Mouse (Mus musculus) kidney, embryonic 14.5 days (tissue): Measurements from ENCODE around the gene Rbm43. TPM values are rescaled to one million over a fixed set of nuclear protein-coding genes. Genes with fewer than 3 reads are reported as not detected.

Experiments
- ATAC-seq: fragments of 200-750 bp; cut with Nextera tagmentation; 2 replicates; pipeline ENCODE4 v1.8.0; 2017; ENCODE audit warnings: moderate number of reproducible peaks, mild to moderate bottlenecking, moderate TSS enrichment, moderate library complexity; ENCODE audit not compliant: low FRiP score, low TSS enrichment
- H3K27ac ChIP-seq: fragments of 300-500 bp; sonication (generic); 2 replicates; pipeline ENCODE4 v1.5.1; 2014; ENCODE audit warnings: low read depth, mild to moderate bottlenecking, low read length, moderate library complexity, mixed read lengths
- H3K27me3 ChIP-seq: fragments of 300-500 bp; sonication (generic); 2 replicates; pipeline ENCODE4 v1.6.1; 2014; ENCODE audit warnings: mild to moderate bottlenecking, low read length; ENCODE audit not compliant: control insufficient read depth, insufficient read depth
- H3K36me3 ChIP-seq: fragments of 300-500 bp; sonication (generic); 2 replicates; pipeline ENCODE4 v1.6.1; 2014; ENCODE audit warnings: low read length, mixed read lengths; ENCODE audit not compliant: control insufficient read depth, insufficient read depth
- H3K4me1 ChIP-seq: fragments of 300-500 bp; sonication (generic); 2 replicates; pipeline ENCODE4 v1.6.1; 2014; ENCODE audit warnings: low read length, mixed read lengths; ENCODE audit not compliant: control insufficient read depth, insufficient read depth
- H3K4me2 ChIP-seq: fragments of 300-500 bp; sonication (generic); replicated peaks from 2 replicates; pipeline ENCODE4 v1.6.1; 2014; ENCODE audit warnings: low read depth, mild to moderate bottlenecking, low read length
- H3K4me3 ChIP-seq: fragments of 300-500 bp; sonication (generic); 2 replicates; pipeline ENCODE4 v1.5.1; 2014; ENCODE audit warnings: mild to moderate bottlenecking, low read length
- H3K9ac ChIP-seq: fragments of 300-500 bp; sonication (generic); 2 replicates; pipeline ENCODE4 v1.6.1; 2014; ENCODE audit warnings: low read depth, mild to moderate bottlenecking, low read length, moderate library complexity
- H3K9me3 ChIP-seq: fragments of 300-500 bp; sonication (generic); 2 replicates; pipeline ENCODE4 v1.6.1; 2016; ENCODE audit warnings: low read length; ENCODE audit not compliant: control insufficient read depth
- WGBS: fragments of 180-500 bp; shearing (Covaris S2); extraction: QIAGEN DNeasy Blood & Tissue Kit; methylation state at CpG from one replicate; pipeline ENCODE4 v1.1.7; 2014; 5-methylcytosine and 5-hydroxymethylcytosine counted together
- polyA plus RNA-seq: library from polyadenylated mRNA; unstranded; fragments of >200 nt; fragmentation: Nextera tagmentation; extraction: Ambion mirVana; gene quantifications from 2 replicates; pipeline ENCODE4 v1.2.1, GENCODE M21; 2014

Gene Rbm43
- polyA plus RNA-seq, 1 experiment from 2014 or later = 12.9 TPM

DNA sequence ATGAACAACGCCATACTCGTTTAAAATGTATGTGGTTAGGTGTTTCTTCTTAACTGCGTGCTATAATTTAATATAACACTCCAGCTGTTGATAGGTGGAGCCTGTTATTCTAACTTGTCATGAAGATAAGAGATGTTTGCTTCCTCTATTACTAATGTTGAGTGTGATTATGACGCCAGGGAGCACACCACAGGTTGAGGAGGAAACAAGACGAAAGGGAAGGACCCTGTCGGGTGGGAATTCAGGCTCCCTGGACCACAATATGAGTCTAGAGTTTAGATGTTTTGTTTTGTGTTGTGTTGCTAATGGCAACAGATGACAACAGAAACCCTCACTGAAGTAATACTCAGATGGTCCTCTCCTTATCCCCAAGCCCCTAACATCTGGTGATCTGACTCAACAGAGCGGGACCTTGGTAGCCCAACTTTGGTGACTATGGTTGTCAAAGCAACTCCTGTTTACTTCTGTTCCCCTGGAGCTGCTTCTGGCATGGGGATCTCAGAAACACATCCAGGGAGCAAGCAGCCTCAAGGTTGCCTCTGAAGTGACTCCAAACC, 18.8 kb upstream of the Rbm43 start:
- no peaks in the 10 kb centered on the region for H3K9me3 ChIP-seq
- no peaks in the 10 kb centered on the region for H3K27me3 ChIP-seq
- H3K27ac ChIP-seq = no peak overlapping the region
- no peaks in the 10 kb centered on the region for H3K36me3 ChIP-seq
- no peak for ATAC-seq
- H3K4me3 ChIP-seq = no peak overlapping the region
- H3K4me1 ChIP-seq = no peaks in the 10 kb centered on the region
- no peak overlapping the region for H3K4me2 ChIP-seq
- no peak overlapping the region for H3K9ac ChIP-seq
- 84% methylated on average over 7 of the region's 7 CpGs for WGBS

DNA sequence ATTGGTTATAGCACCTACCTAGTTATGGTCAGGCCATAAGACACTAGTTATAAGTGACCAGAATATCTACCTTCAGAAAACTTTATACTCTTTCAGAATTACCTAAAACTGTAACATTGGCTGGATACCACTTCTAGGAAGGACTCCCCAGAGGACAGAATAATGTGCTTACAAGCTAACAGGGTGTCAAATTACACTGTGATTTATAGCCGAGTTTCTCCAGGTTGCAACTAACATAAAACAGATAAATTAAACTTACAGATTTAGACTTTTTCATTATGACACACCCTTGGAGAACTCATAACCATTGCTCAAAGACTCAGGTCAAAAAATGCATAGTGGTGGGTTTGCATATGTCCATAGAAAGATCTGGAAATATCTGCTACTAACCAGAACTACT, 15.9 kb upstream of the Rbm43 start:
- ATAC-seq = no peak
- 40% methylated on average over 1 of the region's 1 CpGs for WGBS
- no peaks in the 10 kb centered on the region for H3K27me3 ChIP-seq

DNA sequence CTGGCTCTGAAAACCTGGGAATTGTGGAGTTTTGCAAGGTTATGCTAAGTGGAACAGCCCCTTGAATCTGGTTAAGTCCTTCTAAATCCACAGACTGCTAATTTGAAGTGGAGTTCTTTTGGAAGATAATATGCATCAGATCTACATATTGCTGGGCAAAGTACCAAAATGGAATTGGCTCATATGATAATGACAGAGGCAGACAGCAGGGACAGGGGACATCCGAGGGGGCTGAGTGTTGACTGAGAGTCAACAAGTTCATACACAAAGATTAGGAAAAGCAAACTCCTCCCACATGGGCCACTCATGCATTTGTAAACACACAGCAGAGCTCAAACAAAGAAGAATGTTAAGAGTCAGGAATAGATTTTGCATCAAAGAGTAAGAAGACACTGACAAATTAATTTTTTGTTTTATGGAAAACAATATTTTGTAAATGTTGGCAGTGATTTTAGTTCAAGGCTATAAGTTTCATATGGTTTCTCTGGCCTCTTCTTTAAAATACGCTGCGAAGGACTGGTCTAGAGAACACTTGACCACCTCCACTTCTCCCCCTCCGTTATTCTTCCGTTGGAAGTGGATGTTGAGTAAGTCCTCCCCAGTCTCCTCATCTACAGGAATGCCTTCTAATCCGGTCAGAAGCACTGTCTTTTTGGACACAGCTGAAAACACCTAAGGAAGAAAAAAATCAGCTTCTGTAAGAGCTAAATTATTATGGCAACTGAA, 13.3 kb upstream of the Rbm43 start:
- H3K4me3 ChIP-seq = no peak overlapping the region
- H3K9me3 ChIP-seq = no peaks in the 10 kb centered on the region
- no peaks in the 10 kb centered on the region for H3K27me3 ChIP-seq
- H3K4me1 ChIP-seq = no peaks in the 10 kb centered on the region
- H3K9ac ChIP-seq = no peak overlapping the region
- no peaks in the 10 kb centered on the region for H3K36me3 ChIP-seq
- no peak overlapping the region for H3K4me2 ChIP-seq
- H3K27ac ChIP-seq = no peak overlapping the region
- 86% methylated on average over 6 of the region's 6 CpGs for WGBS
- ATAC-seq = no peak

More for the DNA sequence above, 15.9 kb upstream of the Rbm43 start:
- Histone ChIP-seq H3K27ac (no peak overlapping the region), H3K4me1 (no peaks in the 10 kb centered on the region), H3K4me2 (no peak overlapping the region), H3K36me3 (no peaks in the 10 kb centered on the region), H3K9me3 (no peaks in the 10 kb centered on the region), H3K4me3 (no peak overlapping the region), H3K9ac (no peak overlapping the region)

DNA sequence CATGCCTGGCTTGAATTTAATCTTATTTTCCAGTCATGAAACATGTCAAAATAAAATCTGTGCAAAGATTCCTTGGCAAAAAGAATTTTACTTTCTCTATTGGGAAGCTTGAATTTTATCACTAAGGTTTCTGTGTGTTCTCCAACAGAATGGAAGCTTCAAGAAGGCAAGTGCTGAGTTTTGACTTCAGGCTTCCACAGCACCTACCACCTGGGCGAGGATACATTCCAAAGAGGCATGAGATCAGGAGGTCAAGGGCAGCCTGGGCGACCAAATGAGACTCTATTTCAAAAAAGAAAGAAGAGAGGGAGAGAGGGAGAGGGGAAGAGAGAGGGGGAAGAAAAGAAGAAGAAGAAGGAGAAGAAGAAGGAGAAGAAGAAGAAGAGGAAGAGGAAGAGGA, 10.8 kb upstream of the Rbm43 start:
- ATAC-seq = no peak
- WGBS = 58% methylated on average over 2 of the region's 2 CpGs
- Histone ChIP-seq H3K9me3 (no peaks in the 10 kb centered on the region), H3K4me2 (no peak overlapping the region), H3K36me3 (no peaks in the 10 kb centered on the region), H3K9ac (no peak overlapping the region), H3K27me3 (no peaks in the 10 kb centered on the region), H3K4me1 (no peaks in the 10 kb centered on the region), H3K4me3 (no peak overlapping the region), H3K27ac (no peak overlapping the region)

DNA sequence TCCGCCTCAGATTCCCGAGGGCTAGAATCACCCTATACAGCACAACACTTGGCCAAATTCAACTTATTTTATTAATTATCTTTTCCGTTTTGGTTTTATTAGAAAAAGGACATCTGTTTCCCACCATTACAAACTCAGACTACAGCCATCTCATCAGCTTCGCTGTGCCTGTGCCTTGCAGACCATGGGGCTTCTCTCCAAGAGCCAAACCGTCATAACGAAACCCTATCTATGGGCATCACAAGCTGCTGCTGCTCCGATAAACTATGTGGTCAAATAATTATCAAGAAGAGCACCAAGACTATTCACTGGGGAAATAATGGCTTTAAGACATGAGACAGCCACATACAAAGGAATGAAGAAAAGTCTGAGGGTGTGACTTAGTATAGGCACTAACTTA, 6.9 kb upstream of the Rbm43 start:
- H3K9ac ChIP-seq = no peak overlapping the region
- no peaks in the 10 kb centered on the region for H3K9me3 ChIP-seq
- no peak for ATAC-seq
- WGBS = 94% methylated on average over 7 of the region's 7 CpGs
- no peak overlapping the region for H3K4me3 ChIP-seq
- no peak overlapping the region for H3K4me2 ChIP-seq
- no peak overlapping the region for H3K27ac ChIP-seq
- H3K27me3 ChIP-seq = no peaks in the 10 kb centered on the region
- no peaks in the 10 kb centered on the region for H3K4me1 ChIP-seq
- no peaks in the 10 kb centered on the region for H3K36me3 ChIP-seq

DNA sequence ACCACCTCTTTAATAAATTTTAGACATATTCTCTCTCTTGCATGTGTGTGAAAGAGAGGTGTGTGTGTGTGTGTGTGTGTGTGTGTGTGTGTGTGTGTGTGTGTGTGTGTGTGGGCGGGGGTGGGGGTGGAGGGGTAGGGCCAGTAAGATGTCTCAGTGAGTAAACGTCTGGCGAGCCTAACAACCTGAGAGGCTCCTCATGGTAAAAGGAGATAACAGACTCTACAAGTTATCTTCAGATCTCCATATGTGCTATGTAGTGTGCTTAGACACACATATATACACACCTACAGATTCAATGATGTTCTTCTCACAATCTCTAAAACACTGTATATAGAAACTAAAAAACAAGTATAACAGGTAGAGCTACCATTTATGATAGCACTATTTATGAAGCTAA, 3.8 kb upstream of the Rbm43 start:
- no peak overlapping the region for H3K4me2 ChIP-seq
- no peak overlapping the region for H3K27ac ChIP-seq
- H3K36me3 ChIP-seq = no peaks in the 10 kb centered on the region
- peaks cover 6% of the 10 kb centered on the region for H3K4me1 ChIP-seq
- ATAC-seq = no peak
- no peaks in the 10 kb centered on the region for H3K27me3 ChIP-seq
- H3K9me3 ChIP-seq = no peaks in the 10 kb centered on the region
- no peak overlapping the region for H3K9ac ChIP-seq
- no peak overlapping the region for H3K4me3 ChIP-seq
- WGBS = 68% methylated on average over 3 of the region's 3 CpGs

DNA sequence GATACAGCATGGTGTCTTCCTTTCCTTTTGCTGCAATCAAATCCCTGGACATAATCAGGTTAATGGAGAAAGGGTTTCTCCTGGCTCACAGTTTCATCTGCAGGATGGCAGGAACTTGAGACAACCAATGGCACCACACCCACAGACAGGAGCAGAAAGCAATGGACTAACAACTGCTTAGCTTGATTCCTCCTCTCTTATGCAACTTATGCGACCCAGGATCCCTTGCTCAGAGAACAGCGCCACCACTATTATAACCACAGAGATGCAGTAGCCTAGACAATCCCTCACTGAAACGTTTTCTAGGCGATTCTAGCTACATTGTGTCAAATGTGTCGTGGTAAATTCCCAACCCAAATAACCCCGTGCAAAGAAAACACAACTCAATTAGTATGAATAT, 2.0 kb upstream of the Rbm43 start:
- H3K27me3 ChIP-seq = no peaks in the 10 kb centered on the region
- H3K9ac ChIP-seq = no peak overlapping the region
- 75% methylated on average over 6 of the region's 6 CpGs for WGBS
- H3K4me1 ChIP-seq = peaks cover 7% of the 10 kb centered on the region
- H3K4me3 ChIP-seq = no peak overlapping the region
- ATAC-seq = no peak
- H3K36me3 ChIP-seq = no peaks in the 10 kb centered on the region
- H3K9me3 ChIP-seq = no peaks in the 10 kb centered on the region
- H3K4me2 ChIP-seq = no peak overlapping the region
- no peak overlapping the region for H3K27ac ChIP-seq

DNA sequence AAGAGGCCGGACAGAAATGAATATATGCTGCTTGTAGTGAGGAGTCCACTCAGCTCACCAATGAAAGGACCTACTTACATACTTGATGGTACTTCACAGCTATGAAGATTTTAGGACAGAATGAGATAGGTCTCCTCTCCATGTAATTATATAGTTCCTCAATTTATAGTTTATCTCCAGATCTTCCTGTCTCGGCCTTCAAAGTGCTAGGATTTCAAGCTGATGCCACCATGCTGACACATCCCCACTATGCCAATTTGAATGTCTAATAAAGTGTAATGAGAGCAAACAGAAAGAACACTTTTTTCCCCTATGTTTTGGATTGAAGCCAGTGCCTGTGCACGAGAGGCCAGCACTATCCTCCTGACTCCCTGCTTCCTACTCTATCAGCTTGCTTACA, 1.6 kb upstream of the Rbm43 start:
- Histone ChIP-seq H3K36me3 (no peaks in the 10 kb centered on the region), H3K27ac (no peak overlapping the region), H3K27me3 (no peaks in the 10 kb centered on the region), H3K4me3 (no peak overlapping the region), H3K4me1 (peaks cover 7% of the 10 kb centered on the region), H3K4me2 (no peak overlapping the region), H3K9me3 (no peaks in the 10 kb centered on the region), H3K9ac (no peak overlapping the region)
- ATAC-seq = no peak
- WGBS = 83% methylated on average over 3 of the region's 3 CpGs

DNA sequence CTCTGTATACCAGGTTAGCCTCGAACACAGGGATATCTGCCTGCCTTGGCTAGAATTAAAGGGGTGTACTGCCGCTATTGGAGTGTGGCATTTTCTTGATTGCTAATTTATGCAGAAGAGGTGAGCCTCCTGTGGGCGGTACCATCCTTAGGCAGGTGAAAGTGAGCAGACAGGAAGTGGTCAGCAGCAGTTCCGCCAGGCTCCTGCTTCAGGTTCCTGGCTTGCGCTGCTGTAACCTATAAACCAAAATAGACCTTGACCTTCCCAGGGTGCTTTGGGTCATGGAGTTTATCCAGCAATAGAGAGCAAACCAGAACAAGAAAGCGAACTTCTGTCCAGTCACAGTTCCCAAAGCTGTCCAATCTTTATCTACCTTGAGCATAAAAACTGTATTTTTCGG, 958 bp upstream of the Rbm43 start:
- no peak for ATAC-seq
- Histone ChIP-seq H3K36me3 (no peaks in the 10 kb centered on the region), H3K4me3 (no peak overlapping the region), H3K27ac (no peak overlapping the region), H3K4me1 (peaks cover 7% of the 10 kb centered on the region), H3K9ac (no peak overlapping the region), H3K27me3 (no peaks in the 10 kb centered on the region), H3K4me2 (no peak overlapping the region), H3K9me3 (no peaks in the 10 kb centered on the region)
- WGBS = 93% methylated on average over 7 of the region's 7 CpGs
